Mouse (Mus musculus): ENCODE data around the gene Fam160a1.
A peak's percentile ranks its signal among the peaks of the same experiment; 100 is the strongest.

The Fam160a1 gene

GRCm38 (mm10) chr3:85817191-85817590 is at the start of gene Fam160a1:
Gene Fam160a1, minus strand, starts transcription at chr3:85817291.
- DNase-seq (ENCODE audit: low read depth, low spot score), result no peak

- DNase-seq (ENCODE audit: low read depth, low spot score), result no peak
These were observed 46.9 kb upstream of the Fam160a1 start for GRCm38 (mm10) chr3:85863996-85864395.

GRCm38 (mm10) chr3:85862886-85863285 is 45.8 kb upstream of the Fam160a1 start:
- DNase-seq (ENCODE audit: low read depth, low spot score), result no peak

- no peak for DNase-seq (ENCODE audit: low read depth, low spot score)
These were observed 43.9 kb upstream of the Fam160a1 start for GRCm38 (mm10) chr3:85860996-85861395.

GRCm38 (mm10) chr3:85859311-85859710 is 42.2 kb upstream of the Fam160a1 start:
- DNase-seq (ENCODE audit: low read depth, low spot score), result no peak

- DNase-seq (ENCODE audit: low read depth, low spot score), result no peak
These were observed 41.3 kb upstream of the Fam160a1 start for GRCm38 (mm10) chr3:85858140-85859135.

- no peak for DNase-seq (ENCODE audit: low read depth, low spot score)
These were observed 40.0 kb upstream of the Fam160a1 start for GRCm38 (mm10) chr3:85857083-85857482.

- DNase-seq (ENCODE audit: low read depth, low spot score), result no peak
These were observed 38.9 kb upstream of the Fam160a1 start for GRCm38 (mm10) chr3:85855947-85856346.

GRCm38 (mm10) chr3:85855043-85855442 is 38.0 kb upstream of the Fam160a1 start:
- DNase-seq (ENCODE audit: low read depth, low spot score), result no peak

GRCm38 (mm10) chr3:85854143-85854542 is 37.1 kb upstream of the Fam160a1 start:
- no peak for DNase-seq (ENCODE audit: low read depth, low spot score)

- no peak for DNase-seq (ENCODE audit: low read depth, low spot score)
These were observed 36.6 kb upstream of the Fam160a1 start for GRCm38 (mm10) chr3:85853715-85854114.

GRCm38 (mm10) chr3:85850079-85850478 is 33.0 kb upstream of the Fam160a1 start:
- DNase-seq (ENCODE audit: low read depth, low spot score), result no peak

- no peak for DNase-seq (ENCODE audit: low read depth, low spot score)
These were observed 29.2 kb upstream of the Fam160a1 start for GRCm38 (mm10) chr3:85846316-85846715.

GRCm38 (mm10) chr3:85845341-85845740 is 28.2 kb upstream of the Fam160a1 start:
- DNase-seq (ENCODE audit: low read depth, low spot score), result no peak

GRCm38 (mm10) chr3:85842881-85843218 is 25.8 kb upstream of the Fam160a1 start:
- DNase-seq (ENCODE audit: low read depth, low spot score), result no peak

- DNase-seq (ENCODE audit: low read depth, low spot score), result no peak
These were observed 25.2 kb upstream of the Fam160a1 start for GRCm38 (mm10) chr3:85842177-85842880.

- peak; percentile 33 for DNase-seq (ENCODE audit: low read depth, low spot score)
These were observed 24.5 kb upstream of the Fam160a1 start for GRCm38 (mm10) chr3:85841454-85842176.

- DNase-seq (ENCODE audit: low read depth, low spot score), result no peak
These were observed 16.5 kb upstream of the Fam160a1 start for GRCm38 (mm10) chr3:85833627-85834026.

GRCm38 (mm10) chr3:85832490-85833155 is 15.5 kb upstream of the Fam160a1 start:
- DNase-seq (ENCODE audit: low read depth, low spot score), result no peak

- no peak for DNase-seq (ENCODE audit: low read depth, low spot score)
These were observed 14.7 kb upstream of the Fam160a1 start for GRCm38 (mm10) chr3:85831785-85832184.

- DNase-seq (ENCODE audit: low read depth, low spot score), result no peak
These were observed 12.0 kb upstream of the Fam160a1 start for GRCm38 (mm10) chr3:85829047-85829446.
